Mouse (Mus musculus) kidney, adult 2 months (tissue): ENCODE results near the gene Il1a.

ENCODE experiments used
- CTCF ChIP-seq: fragments of 200-500 bp; conservative IDR thresholded peaks from 2 replicates; pipeline ENCODE4 v1.5.1; 2011; ENCODE audit warnings: low read depth, mild to moderate bottlenecking, control low read depth, low read length, moderate library complexity, mixed read lengths; ENCODE audit not compliant: insufficient read depth, insufficient read length
- POLR2A ChIP-seq: fragments of 200-500 bp; IDR thresholded peaks from one replicate; pipeline ENCODE4 v1.6.1; 2011; ENCODE audit warnings: low read depth, low read length, control low read depth

DNA sequence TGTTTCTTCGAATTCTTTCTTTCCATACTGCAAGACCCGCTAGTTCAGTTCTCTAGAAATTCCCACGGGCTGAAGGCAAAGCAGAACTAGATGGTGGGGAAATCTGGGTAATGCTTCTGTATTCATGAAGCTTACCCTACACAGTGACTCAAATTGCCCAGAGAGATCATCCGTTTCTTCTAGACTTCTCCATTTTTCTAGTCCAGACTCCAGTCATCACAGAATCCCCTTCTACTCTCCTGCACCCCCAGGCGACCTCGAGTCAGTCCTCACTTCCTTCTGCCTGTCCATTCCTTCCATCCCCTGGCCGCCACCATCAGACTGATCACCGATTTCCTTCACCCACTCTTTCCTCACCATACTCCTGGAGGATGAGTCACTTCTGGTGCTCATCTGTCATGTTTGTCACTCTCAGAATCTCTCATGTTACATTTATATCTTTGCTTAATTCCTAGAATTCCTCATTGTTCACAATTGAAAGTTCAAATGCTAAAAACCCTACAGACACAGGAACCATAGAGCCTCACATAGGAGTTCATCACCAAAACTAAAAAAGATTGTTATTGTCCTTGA lies 10.3 kb upstream of the Il1a start:
- TF ChIP-seq CTCF (no peak), POLR2A (no peak)
